Mouse (Mus musculus) hindbrain, embryonic 14.5 days (tissue): ENCODE data around the gene Rtel1. TPM values are rescaled to one million over a fixed set of nuclear protein-coding genes. Genes with fewer than 3 reads are reported as not detected.

Experiments
- ATAC-seq: fragments of 200-750 bp; cut with Nextera tagmentation; 2 replicates; pipeline ENCODE4 v1.8.0; 2017; ENCODE audit warnings: moderate number of reproducible peaks, mild to moderate bottlenecking, moderate TSS enrichment, moderate library complexity; ENCODE audit not compliant: low FRiP score
- DNase-seq: peaks from one replicate; pipeline ENCODE4 v3.0.0-alpha.2; 2015; ENCODE audit warnings: low spot score
- H3K27ac ChIP-seq: fragments of 300-500 bp; sonication (generic); 2 replicates; pipeline ENCODE4 v1.5.1; 2014; ENCODE audit warnings: mild to moderate bottlenecking, moderate library complexity
- H3K27me3 ChIP-seq: fragments of 300-500 bp; sonication (generic); 2 replicates; pipeline ENCODE4 v1.6.1; 2014; ENCODE audit warnings: mild to moderate bottlenecking, low read length, mixed read lengths; ENCODE audit not compliant: control insufficient read depth, insufficient read depth
- H3K36me3 ChIP-seq: fragments of 300-500 bp; sonication (generic); replicated peaks from 2 replicates; pipeline ENCODE4 v1.6.1; 2014; ENCODE audit not compliant: control insufficient read depth, insufficient read depth
- H3K4me1 ChIP-seq: fragments of 300-500 bp; sonication (generic); replicated peaks from 2 replicates; pipeline ENCODE4 v1.6.1; 2014; ENCODE audit warnings: antibody characterized with exemption, low read length, mixed read lengths; ENCODE audit not compliant: control insufficient read depth, insufficient read depth
- H3K4me2 ChIP-seq: fragments of 300-500 bp; sonication (generic); replicated peaks from 2 replicates; pipeline ENCODE4 v1.6.1; 2014; ENCODE audit warnings: mild to moderate bottlenecking, moderate library complexity
- H3K4me3 ChIP-seq: fragments of 300-500 bp; sonication (generic); replicated peaks from 2 replicates; pipeline ENCODE4 v1.5.1; 2014; ENCODE audit warnings: mild to moderate bottlenecking, low read length
- H3K9ac ChIP-seq: fragments of 300-500 bp; sonication (generic); 2 replicates; pipeline ENCODE4 v1.6.1; 2014
- H3K9me3 ChIP-seq: fragments of 300-500 bp; sonication (generic); 2 replicates; pipeline ENCODE4 v1.6.1; 2016; ENCODE audit warnings: low read length; ENCODE audit not compliant: control insufficient read depth
- WGBS: fragments of 180-500 bp; shearing (Covaris S2); extraction: QIAGEN DNeasy Blood & Tissue Kit; methylation state at CpG from one replicate; pipeline ENCODE4 v1.1.7; 2014; 5-methylcytosine and 5-hydroxymethylcytosine counted together
- polyA plus RNA-seq: library from polyadenylated mRNA; unstranded; fragments of >200 nt; fragmentation: Nextera tagmentation; extraction: Ambion mirVana; gene quantifications from 2 replicates; pipeline ENCODE4 v1.2.1, GENCODE M21; 2014

Gene Rtel1
- polyA plus RNA-seq, 1 experiment from 2014 or later = 40.8 TPM

GRCm38 (mm10) chr2:181314080-181314810 lies 5.3 kb upstream of the Rtel1 start, which contains the start of gene Stmn3:
Stmn3 (minus strand) TSS chr2:181314500.
- H3K9ac ChIP-seq = peak within 1 kb of the TSS; percentile 89
- ATAC-seq = peak; percentile 89
- no peaks in the 10 kb centered on the region; the same call in 1 of the 2 replicates for H3K27me3 ChIP-seq
- H3K4me1 ChIP-seq = peaks cover 22% of the 10 kb centered on the region
- H3K27ac ChIP-seq = peak within 1 kb of the TSS; percentile 93
- DNase-seq = peak; percentile 76
- no peaks in the 10 kb centered on the region for H3K9me3 ChIP-seq
- 3% methylated on average over 20 of the region's 23 CpGs for WGBS
- peak within 1 kb of the TSS; percentile 91 for H3K4me2 ChIP-seq
- H3K36me3 ChIP-seq = no peaks in the 10 kb centered on the region; the same call in 1 of the 2 replicates
- H3K4me3 ChIP-seq = peak within 1 kb of the TSS; percentile 74

DNA sequence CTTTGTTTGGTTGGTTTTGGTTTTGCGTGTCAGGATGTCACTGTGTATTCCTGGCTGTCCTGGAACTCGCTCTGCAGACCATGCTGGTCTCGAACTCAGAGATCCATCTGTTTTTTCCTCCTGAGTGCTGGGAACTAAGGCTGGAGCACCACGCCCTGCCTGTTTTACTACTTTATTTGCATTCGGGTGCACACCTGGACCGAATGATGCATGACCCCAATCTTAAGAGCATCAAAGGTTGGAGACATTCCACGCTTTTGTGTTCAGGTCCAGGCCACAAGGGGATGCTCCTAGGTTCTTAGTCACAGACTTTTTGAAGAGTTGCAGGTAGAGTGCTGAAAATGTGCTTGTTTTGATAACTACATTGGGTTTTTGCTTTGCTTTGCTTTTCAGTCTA lies 562 bp downstream of the Rtel1 start:
- 11% methylated on average over 7 of the region's 7 CpGs for WGBS
- no peak overlapping the region; the same call in 1 of the 2 replicates for H3K27ac ChIP-seq
- no peaks in the 10 kb centered on the region for H3K9me3 ChIP-seq
- peak overlapping the region; percentile 51 for H3K4me3 ChIP-seq
- H3K4me2 ChIP-seq = peak overlapping the region; percentile 65
- no peaks in the 10 kb centered on the region; the same call in 1 of the 2 replicates for H3K27me3 ChIP-seq
- H3K36me3 ChIP-seq = peaks cover 29% of the 10 kb centered on the region
- ATAC-seq (no peak), DNase-seq (no peak)
- peak overlapping the region; percentile 55 for H3K9ac ChIP-seq
- peaks cover 9% of the 10 kb centered on the region for H3K4me1 ChIP-seq

DNA sequence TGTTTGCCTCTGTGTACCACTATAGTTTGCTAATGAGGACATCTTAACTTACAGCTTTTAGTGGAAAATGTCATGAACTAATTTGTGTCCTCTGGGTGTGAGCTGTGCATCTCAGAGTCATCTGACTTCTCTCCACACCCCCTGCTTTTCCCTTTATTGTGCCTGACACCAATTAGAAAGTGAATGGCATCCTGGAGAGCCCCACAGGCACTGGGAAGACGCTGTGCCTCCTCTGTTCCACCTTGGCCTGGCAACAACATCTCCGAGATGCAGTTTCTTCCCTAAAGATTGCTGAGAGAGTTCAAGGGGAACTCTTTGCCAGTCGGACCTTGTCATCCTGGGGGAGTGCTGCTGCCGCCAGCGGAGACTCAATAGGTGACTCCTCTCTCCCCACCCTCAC lies 2.6 kb downstream of the Rtel1 start:
- Histone ChIP-seq H3K27me3 (no peaks in the 10 kb centered on the region), H3K36me3 (peaks cover 50% of the 10 kb centered on the region), H3K9ac (no peak overlapping the region), H3K4me1 (peaks cover 9% of the 10 kb centered on the region), H3K9me3 (no peaks in the 10 kb centered on the region), H3K4me2 (no peak overlapping the region), H3K4me3 (no peak overlapping the region), H3K27ac (no peak overlapping the region)
- WGBS = 71% methylated on average over 5 of the region's 5 CpGs
- ATAC-seq = no peak
- DNase-seq = no peak

DNA sequence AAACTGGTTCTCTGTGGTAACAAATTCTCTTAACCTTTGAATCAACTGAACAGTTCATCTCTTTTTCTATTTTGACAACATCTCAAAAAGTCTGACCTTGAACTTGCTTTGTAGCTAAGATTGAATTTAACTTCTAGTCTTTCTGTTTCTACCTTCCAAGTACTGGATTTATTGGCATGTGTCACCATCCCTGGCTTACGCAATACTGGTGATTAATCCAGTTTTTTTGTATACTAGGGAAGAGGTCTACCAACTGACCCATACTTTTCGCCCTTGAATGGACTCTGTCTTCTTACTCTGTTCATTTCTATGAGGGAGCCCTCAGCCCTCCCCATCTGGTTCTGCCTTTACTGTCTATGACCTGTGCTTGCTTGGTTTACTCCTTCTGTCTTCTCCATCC lies 6.6 kb downstream of the Rtel1 start:
- no peaks in the 10 kb centered on the region for H3K4me1 ChIP-seq
- WGBS = 97% methylated on average over 2 of the region's 2 CpGs
- no peaks in the 10 kb centered on the region for H3K27me3 ChIP-seq
- no peak overlapping the region for H3K4me2 ChIP-seq
- H3K27ac ChIP-seq = no peak overlapping the region
- H3K9ac ChIP-seq = no peak overlapping the region
- no peak overlapping the region for H3K4me3 ChIP-seq
- no peak for DNase-seq
- H3K36me3 ChIP-seq = peaks cover 82% of the 10 kb centered on the region
- ATAC-seq = no peak
- no peaks in the 10 kb centered on the region for H3K9me3 ChIP-seq

- DNase-seq (no peak), ATAC-seq (no peak)
- Histone ChIP-seq H3K9me3 (no peaks in the 10 kb centered on the region), H3K36me3 (peaks cover 82% of the 10 kb centered on the region), H3K4me2 (no peak overlapping the region), H3K9ac (no peak overlapping the region), H3K4me1 (no peaks in the 10 kb centered on the region), H3K27me3 (no peaks in the 10 kb centered on the region), H3K27ac (no peak overlapping the region), H3K4me3 (no peak overlapping the region)
These were observed 13.0 kb downstream of the Rtel1 start for GRCm38 (mm10) chr2:181332542-181332941.

DNA sequence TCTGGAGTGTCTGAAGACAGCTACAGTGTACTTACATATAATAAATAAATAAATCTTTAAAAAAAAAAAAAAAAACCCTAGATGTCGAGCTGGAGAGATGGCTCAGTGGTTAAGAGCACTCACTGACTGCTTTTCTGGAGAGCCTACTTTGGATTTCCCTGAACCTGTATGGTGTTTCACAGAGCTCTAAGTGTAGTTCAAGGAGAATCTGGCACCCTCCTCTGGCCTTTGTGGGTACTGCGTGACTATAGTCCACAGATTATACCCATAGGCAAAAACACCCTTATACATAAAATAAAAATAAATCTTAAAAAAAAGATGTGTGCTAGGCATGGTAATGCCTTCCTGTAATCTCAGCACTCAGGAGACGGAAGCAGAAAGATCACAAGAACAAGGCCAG lies 14.5 kb downstream of the Rtel1 start:
- Histone ChIP-seq H3K9ac (no peak overlapping the region), H3K36me3 (peaks cover 86% of the 10 kb centered on the region), H3K27me3 (no peaks in the 10 kb centered on the region), H3K4me1 (no peaks in the 10 kb centered on the region), H3K4me3 (no peak overlapping the region), H3K27ac (no peak overlapping the region), H3K4me2 (no peak overlapping the region), H3K9me3 (no peaks in the 10 kb centered on the region)
- 58% methylated on average over 3 of the region's 3 CpGs for WGBS
- peak; percentile 77 for DNase-seq
- no peak for ATAC-seq

- H3K9me3 ChIP-seq = no peaks in the 10 kb centered on the region
- no peaks in the 10 kb centered on the region for H3K4me1 ChIP-seq
- H3K27me3 ChIP-seq = no peaks in the 10 kb centered on the region
- peaks cover 84% of the 10 kb centered on the region for H3K36me3 ChIP-seq
- WGBS = 82% methylated on average over 4 of the region's 4 CpGs
- H3K9ac ChIP-seq = no peak overlapping the region
- ATAC-seq (no peak), DNase-seq (no peak)
- H3K4me2 ChIP-seq = no peak overlapping the region
- no peak overlapping the region for H3K4me3 ChIP-seq
- H3K27ac ChIP-seq = no peak overlapping the region
These were observed 20.9 kb downstream of the Rtel1 start for GRCm38 (mm10) chr2:181340426-181340825.

- H3K4me2 ChIP-seq = no peak overlapping the region
- peaks cover 82% of the 10 kb centered on the region for H3K36me3 ChIP-seq
- DNase-seq = no peak
- no peaks in the 10 kb centered on the region for H3K27me3 ChIP-seq
- 95% methylated on average over 6 of the region's 6 CpGs for WGBS
- H3K27ac ChIP-seq = no peak overlapping the region
- no peak overlapping the region for H3K4me3 ChIP-seq
- no peaks in the 10 kb centered on the region for H3K9me3 ChIP-seq
- ATAC-seq = no peak
- no peaks in the 10 kb centered on the region for H3K4me1 ChIP-seq
- no peak overlapping the region for H3K9ac ChIP-seq
These were observed 23.2 kb downstream of the Rtel1 start for GRCm38 (mm10) chr2:181342766-181343165.

- Histone ChIP-seq H3K36me3 (peaks cover 94% of the 10 kb centered on the region), H3K4me3 (no peak overlapping the region), H3K4me1 (no peaks in the 10 kb centered on the region), H3K27me3 (no peaks in the 10 kb centered on the region), H3K9me3 (no peaks in the 10 kb centered on the region), H3K9ac (no peak overlapping the region), H3K27ac (no peak overlapping the region), H3K4me2 (no peak overlapping the region)
- ATAC-seq (no peak), DNase-seq (no peak)
- 82% methylated on average over 3 of the region's 3 CpGs for WGBS
These were observed 37.2 kb downstream of the Rtel1 start for GRCm38 (mm10) chr2:181356780-181357179.
